Mouse (Mus musculus): ENCODE measurements at regions not wholly inside any gene's neighbourhood (a gene's known extent, or its start where the extent isn't known, plus 50 kb on each side); places are given as distances from the start of the nearest gene placed in this dataset.

- Histone ChIP-seq H3K4me3 (replicated peaks) (no peak overlapping the region), H3K27ac (replicated peaks) (no peak overlapping the region), H3K4me1 (replicated peaks) (no peaks in the 10 kb centered on the region), H3K27me3 (no peaks in the 10 kb centered on the region), H3K36me3 (replicated peaks) (no peaks in the 10 kb centered on the region), H3K9ac (no peak overlapping the region), H3K4me2 (no peak overlapping the region), H3K9me3 (replicated peaks) (no peaks in the 10 kb centered on the region)
- ATAC-seq (ENCODE audit: insufficient read depth), result no peak
- 71% methylated on average over 6 of the region's 6 CpGs for WGBS (ENCODE audit: insufficient replicate concordance)
These were observed 1541.6 kb upstream of the Gulo start for GRCm38 (mm10) chr14:67550462-67551185.

- no peak overlapping the region for H3K4me2 ChIP-seq
- no peak for ATAC-seq (ENCODE audit: insufficient read depth)
- no peak overlapping the region for H3K9ac ChIP-seq
- H3K9me3 ChIP-seq (replicated peaks), result no peaks in the 10 kb centered on the region
- no peak overlapping the region for H3K4me3 ChIP-seq (replicated peaks)
- H3K4me1 ChIP-seq (replicated peaks), result no peaks in the 10 kb centered on the region
- H3K27ac ChIP-seq (replicated peaks), result no peak overlapping the region
- H3K27me3 ChIP-seq, result no peaks in the 10 kb centered on the region
- no peaks in the 10 kb centered on the region for H3K36me3 ChIP-seq (replicated peaks)
- 70% methylated on average over 6 of the region's 6 CpGs for WGBS (ENCODE audit: insufficient replicate concordance)
These were observed 1539.7 kb upstream of the Gulo start for GRCm38 (mm10) chr14:67548750-67549149.

GRCm38 (mm10) chr14:67545036-67545435 lies 1536.0 kb upstream of the Gulo start:
- WGBS (ENCODE audit: insufficient replicate concordance), result 43% methylated on average over 5 of the region's 5 CpGs
- Histone ChIP-seq H3K4me2 (no peak overlapping the region), H3K4me3 (replicated peaks) (no peak overlapping the region), H3K4me1 (replicated peaks) (no peaks in the 10 kb centered on the region), H3K9ac (no peak overlapping the region), H3K27ac (replicated peaks) (no peak overlapping the region), H3K9me3 (replicated peaks) (no peaks in the 10 kb centered on the region), H3K36me3 (replicated peaks) (no peaks in the 10 kb centered on the region), H3K27me3 (no peaks in the 10 kb centered on the region)
- ATAC-seq (ENCODE audit: insufficient read depth), result no peak

GRCm38 (mm10) chr14:67541271-67541711 lies 1532.3 kb upstream of the Gulo start:
- no peak for ATAC-seq (ENCODE audit: insufficient read depth)
- Histone ChIP-seq H3K4me2 (no peak overlapping the region), H3K9me3 (replicated peaks) (no peaks in the 10 kb centered on the region), H3K9ac (no peak overlapping the region), H3K27me3 (no peaks in the 10 kb centered on the region), H3K27ac (replicated peaks) (no peak overlapping the region), H3K36me3 (replicated peaks) (no peaks in the 10 kb centered on the region), H3K4me3 (replicated peaks) (no peak overlapping the region), H3K4me1 (replicated peaks) (no peaks in the 10 kb centered on the region)
- 59% methylated on average over 4 of the region's 4 CpGs for WGBS (ENCODE audit: insufficient replicate concordance)

- Histone ChIP-seq H3K36me3 (replicated peaks) (no peaks in the 10 kb centered on the region), H3K9me3 (replicated peaks) (no peaks in the 10 kb centered on the region), H3K9ac (no peak overlapping the region), H3K4me2 (no peak overlapping the region), H3K27me3 (no peaks in the 10 kb centered on the region), H3K4me3 (replicated peaks) (no peak overlapping the region), H3K4me1 (replicated peaks) (no peaks in the 10 kb centered on the region), H3K27ac (replicated peaks) (no peak overlapping the region)
- 56% methylated on average over 9 of the region's 9 CpGs for WGBS (ENCODE audit: insufficient replicate concordance)
- no peak for ATAC-seq (ENCODE audit: insufficient read depth)
These were observed 1529.7 kb upstream of the Gulo start for GRCm38 (mm10) chr14:67538696-67539095.

GRCm38 (mm10) chr14:67536787-67537659 lies 1528.0 kb upstream of the Gulo start:
- no peak for ATAC-seq (ENCODE audit: insufficient read depth)

GRCm38 (mm10) chr14:67506729-67507395 lies 1497.9 kb upstream of the Gulo start:
- H3K9ac ChIP-seq, result no peak overlapping the region
- no peak for ATAC-seq (ENCODE audit: insufficient read depth)
- WGBS (ENCODE audit: insufficient replicate concordance), result 67% methylated on average over 12 of the region's 12 CpGs
- no peak overlapping the region for H3K4me3 ChIP-seq (replicated peaks)
- no peak overlapping the region for H3K4me2 ChIP-seq
- no peaks in the 10 kb centered on the region for H3K9me3 ChIP-seq (replicated peaks)
- H3K27ac ChIP-seq (replicated peaks), result no peak overlapping the region
- no peaks in the 10 kb centered on the region for H3K4me1 ChIP-seq (replicated peaks)
- H3K36me3 ChIP-seq (replicated peaks), result no peaks in the 10 kb centered on the region
- no peaks in the 10 kb centered on the region for H3K27me3 ChIP-seq

More at GRCm38 (mm10) chr14:67536787-67537659, 1528.0 kb upstream of the Gulo start:
- no peak overlapping the region for H3K9ac ChIP-seq
- WGBS (ENCODE audit: insufficient replicate concordance), result 47% methylated on average over 8 of the region's 8 CpGs
- H3K4me1 ChIP-seq (replicated peaks), result no peaks in the 10 kb centered on the region
- no peak overlapping the region for H3K4me2 ChIP-seq
- H3K27me3 ChIP-seq, result no peaks in the 10 kb centered on the region
- H3K27ac ChIP-seq (replicated peaks), result no peak overlapping the region
- no peaks in the 10 kb centered on the region for H3K9me3 ChIP-seq (replicated peaks)
- H3K36me3 ChIP-seq (replicated peaks), result no peaks in the 10 kb centered on the region
- no peak overlapping the region for H3K4me3 ChIP-seq (replicated peaks)

- no peak overlapping the region for H3K27ac ChIP-seq (replicated peaks)
- ATAC-seq (ENCODE audit: insufficient read depth), result no peak
- 75% methylated on average over 10 of the region's 10 CpGs for WGBS (ENCODE audit: insufficient replicate concordance)
These were observed 1483.1 kb upstream of the Gulo start for GRCm38 (mm10) chr14:67492086-67492485.

GRCm38 (mm10) chr14:67486676-67487075 lies 1477.7 kb upstream of the Gulo start:
- WGBS (ENCODE audit: insufficient replicate concordance), result 33% methylated on average over 10 of the region's 10 CpGs
- Histone ChIP-seq H3K27ac (replicated peaks) (no peak overlapping the region), H3K36me3 (replicated peaks) (no peaks in the 10 kb centered on the region), H3K27me3 (no peaks in the 10 kb centered on the region), H3K4me2 (no peak overlapping the region), H3K4me3 (replicated peaks) (no peak overlapping the region), H3K9me3 (replicated peaks) (no peaks in the 10 kb centered on the region), H3K4me1 (replicated peaks) (no peaks in the 10 kb centered on the region), H3K9ac (no peak overlapping the region)
- ATAC-seq (ENCODE audit: insufficient read depth), result no peak

More at GRCm38 (mm10) chr14:67492086-67492485, 1483.1 kb upstream of the Gulo start:
- Histone ChIP-seq H3K9ac (no peak overlapping the region), H3K27me3 (no peaks in the 10 kb centered on the region), H3K4me3 (replicated peaks) (no peak overlapping the region), H3K4me2 (no peak overlapping the region), H3K36me3 (replicated peaks) (no peaks in the 10 kb centered on the region), H3K4me1 (replicated peaks) (no peaks in the 10 kb centered on the region), H3K9me3 (replicated peaks) (no peaks in the 10 kb centered on the region)

- WGBS (ENCODE audit: insufficient replicate concordance), result 71% methylated on average over 4 of the region's 4 CpGs
- Histone ChIP-seq H3K4me2 (no peak overlapping the region), H3K27ac (replicated peaks) (no peak overlapping the region), H3K36me3 (replicated peaks) (no peaks in the 10 kb centered on the region), H3K4me1 (replicated peaks) (no peaks in the 10 kb centered on the region), H3K4me3 (replicated peaks) (no peak overlapping the region), H3K9ac (no peak overlapping the region), H3K27me3 (no peaks in the 10 kb centered on the region), H3K9me3 (replicated peaks) (no peaks in the 10 kb centered on the region)
- ATAC-seq (ENCODE audit: insufficient read depth), result no peak
These were observed 1476.4 kb upstream of the Gulo start for GRCm38 (mm10) chr14:67485449-67485800.
